Mouse (Mus musculus) forebrain, embryonic 10.5 days (tissue): ENCODE measurements around the gene 1700056E22Rik. TPM values are rescaled to one million over a fixed set of nuclear protein-coding genes. Genes with fewer than 3 reads are reported as not detected.

Experiments
- DNase-seq: peaks from one replicate; pipeline ENCODE4 v3.0.0-alpha.2; 2017; ENCODE audit warnings: low spot score; ENCODE audit errors: extremely low spot score
- H3K27ac ChIP-seq: fragments of 300-500 bp; sonication (generic); 2 replicates; pipeline ENCODE4 v1.5.1; 2016; ENCODE audit warnings: mild to moderate bottlenecking
- H3K27me3 ChIP-seq: fragments of 300-500 bp; sonication (generic); 2 replicates; pipeline ENCODE4 v1.6.1; 2016; ENCODE audit warnings: mild to moderate bottlenecking; ENCODE audit not compliant: poor library complexity, severe bottlenecking
- H3K36me3 ChIP-seq: fragments of 300-500 bp; sonication (generic); replicated peaks from 2 replicates; pipeline ENCODE4 v1.6.1; 2016; ENCODE audit warnings: mild to moderate bottlenecking, moderate library complexity
- H3K4me1 ChIP-seq: fragments of 300-500 bp; sonication (generic); 2 replicates; pipeline ENCODE4 v1.6.1; 2016
- H3K4me3 ChIP-seq: fragments of 300-500 bp; sonication (generic); 2 replicates; pipeline ENCODE4 v1.5.1; 2016; ENCODE audit warnings: mild to moderate bottlenecking, moderate library complexity
- H3K9me3 ChIP-seq: fragments of 300-500 bp; sonication (generic); 2 replicates; pipeline ENCODE4 v1.6.1; 2016; ENCODE audit warnings: mild to moderate bottlenecking, moderate library complexity
- WGBS: fragments of 180-500 bp; shearing (Covaris S2); methylation state at CpG from one replicate; pipeline ENCODE4 v1.1.7; 2016; 5-methylcytosine and 5-hydroxymethylcytosine counted together
- polyA plus RNA-seq: library from polyadenylated mRNA; unstranded; fragments of >200 nt; fragmentation: Nextera tagmentation; extraction: Ambion mirVana; gene quantifications from 2 replicates; pipeline ENCODE4 v1.2.1, GENCODE M21; 2016

The 1700056E22Rik gene
- polyA plus RNA-seq, 1 experiment from 2014 or later: 1.0 TPM

DNA sequence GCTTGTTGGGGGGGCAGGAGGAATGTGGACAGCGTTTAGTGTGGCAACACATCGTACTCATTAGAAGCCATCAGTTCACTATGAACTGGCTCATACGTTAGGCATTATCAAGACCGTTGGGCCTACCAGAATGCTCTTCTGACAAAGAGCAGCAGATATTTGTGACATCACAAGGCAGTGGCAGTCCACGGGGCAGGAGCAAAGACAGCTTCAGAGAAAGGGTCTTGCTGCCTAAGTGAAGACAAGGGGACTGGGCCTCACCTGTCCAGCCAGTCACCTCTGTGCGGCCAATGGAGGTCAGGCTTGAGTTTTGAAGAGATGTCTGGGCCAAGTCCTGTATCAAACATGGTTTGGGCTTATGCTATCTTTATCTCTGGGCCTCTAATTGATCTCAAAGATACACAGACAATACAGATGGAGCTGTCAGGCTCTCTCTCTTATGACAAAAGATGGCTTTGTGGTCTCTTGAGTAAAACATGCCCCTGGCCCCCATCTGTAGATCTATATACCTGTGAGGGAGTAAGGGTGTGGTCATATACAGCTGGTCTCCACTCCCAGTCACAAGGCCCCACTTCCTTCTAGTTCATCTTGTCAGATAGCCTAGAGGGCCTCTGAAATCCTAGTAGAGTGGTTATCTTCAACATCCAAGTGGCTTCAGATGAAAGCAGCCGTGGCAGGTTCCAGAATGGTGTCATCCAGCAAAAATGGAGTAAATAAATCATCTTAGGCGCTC is 3.9 kb downstream of the 1700056E22Rik start:
- 90% methylated on average over 8 of the region's 8 CpGs for WGBS
- Histone ChIP-seq H3K36me3 (no peaks in the 10 kb centered on the region), H3K27me3 (peaks cover 17% of the 10 kb centered on the region), H3K9me3 (no peaks in the 10 kb centered on the region), H3K4me1 (peaks cover 17% of the 10 kb centered on the region), H3K27ac (no peak overlapping the region), H3K4me3 (no peak overlapping the region)
- no peak for DNase-seq

DNA sequence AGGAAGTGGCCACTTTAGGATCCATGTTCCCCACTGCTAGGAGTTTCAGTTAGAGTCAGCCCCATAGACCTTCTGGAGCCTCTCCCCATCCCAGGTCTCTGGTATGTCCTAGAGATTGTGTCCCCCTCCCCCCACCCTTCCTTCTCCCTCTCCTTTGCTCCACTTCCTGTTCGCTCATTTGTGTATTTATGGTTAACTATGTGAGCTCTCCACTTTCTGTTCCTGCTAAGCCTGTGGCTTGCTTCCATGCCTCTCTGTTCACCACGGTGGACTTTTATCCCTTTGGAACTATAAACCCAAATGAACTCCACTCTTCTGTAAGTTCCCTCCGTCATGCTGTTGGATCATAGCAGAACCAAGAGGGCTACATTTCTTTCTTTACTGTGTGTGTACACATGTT is 7.1 kb downstream of the 1700056E22Rik start:
- no peak overlapping the region for H3K27ac ChIP-seq
- no peak for DNase-seq
- H3K9me3 ChIP-seq: no peaks in the 10 kb centered on the region
- H3K27me3 ChIP-seq: peaks cover 11% of the 10 kb centered on the region; the same call in 1 of the 2 replicates
- no peaks in the 10 kb centered on the region for H3K36me3 ChIP-seq
- H3K4me3 ChIP-seq: no peak overlapping the region
- WGBS: 90% methylated on average over 3 of the region's 3 CpGs
- no peaks in the 10 kb centered on the region for H3K4me1 ChIP-seq

DNA sequence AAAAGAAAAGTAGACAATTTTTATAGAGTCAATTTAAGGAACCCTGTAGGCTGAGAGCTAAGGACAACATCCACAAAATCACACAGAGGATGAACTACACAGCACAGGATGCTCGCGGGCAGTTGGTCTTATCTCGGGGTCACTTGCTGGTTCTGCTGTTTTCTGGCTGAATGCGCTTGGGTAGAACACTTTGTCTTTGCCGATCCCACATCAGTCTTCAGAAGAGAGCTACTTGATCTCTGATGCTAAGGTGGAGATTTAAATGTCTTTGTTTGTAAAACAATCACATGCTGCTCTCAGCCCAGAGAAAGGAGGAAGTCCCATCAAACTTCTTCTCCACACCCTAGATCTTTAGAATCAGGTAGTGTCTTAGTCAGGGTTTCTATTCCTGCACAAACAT is 9.0 kb downstream of the 1700056E22Rik start:
- DNase-seq: no peak
- H3K27ac ChIP-seq: no peak overlapping the region
- H3K4me1 ChIP-seq: no peaks in the 10 kb centered on the region
- no peaks in the 10 kb centered on the region for H3K36me3 ChIP-seq
- no peak overlapping the region for H3K4me3 ChIP-seq
- H3K27me3 ChIP-seq: no peaks in the 10 kb centered on the region
- no peaks in the 10 kb centered on the region for H3K9me3 ChIP-seq
- WGBS: 91% methylated on average over 5 of the region's 5 CpGs

DNA sequence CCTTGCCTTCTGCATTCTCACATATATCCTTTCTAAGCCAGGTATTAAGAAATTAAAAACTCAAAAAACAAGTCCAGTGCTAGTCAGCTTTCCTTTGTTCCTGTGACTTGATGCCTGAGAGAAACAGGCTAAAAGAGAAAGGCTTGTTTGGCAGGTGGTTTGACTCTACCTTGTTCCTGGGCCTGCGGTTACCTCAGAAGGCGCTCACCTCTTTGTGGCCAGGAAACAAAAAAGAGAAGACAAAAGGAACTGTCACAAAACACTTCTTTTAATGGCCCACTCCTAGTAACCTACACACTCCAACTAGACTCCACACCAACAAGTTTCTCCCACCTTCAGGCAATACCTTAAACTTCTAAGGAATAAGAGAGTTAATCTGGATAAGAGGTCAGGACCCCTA is 9.5 kb downstream of the 1700056E22Rik start:
- Histone ChIP-seq H3K4me3 (no peak overlapping the region), H3K27ac (no peak overlapping the region), H3K4me1 (peaks cover 2% of the 10 kb centered on the region), H3K9me3 (no peaks in the 10 kb centered on the region), H3K27me3 (no peaks in the 10 kb centered on the region), H3K36me3 (no peaks in the 10 kb centered on the region)
- DNase-seq: no peak
- WGBS: 91% methylated on average over 2 of the region's 2 CpGs

DNA sequence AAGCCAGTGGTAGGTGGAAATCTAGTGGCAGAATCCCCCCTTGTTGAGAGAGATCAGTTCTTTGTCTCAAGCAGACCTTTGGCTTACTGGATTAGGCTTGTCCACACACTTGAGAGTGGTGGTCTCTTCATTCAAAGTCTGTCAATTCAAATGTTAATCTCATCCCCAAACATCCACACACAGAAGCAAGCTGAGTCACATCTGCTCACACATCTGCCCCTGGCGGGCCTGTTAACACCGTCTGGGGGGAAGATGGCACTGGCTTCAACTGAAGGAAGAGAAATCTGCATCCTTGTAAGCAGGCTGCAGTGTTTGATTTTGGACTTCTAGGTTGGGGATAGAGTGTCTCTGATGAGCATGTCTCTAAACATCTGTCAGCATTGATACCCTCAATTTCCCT is 10.1 kb downstream of the 1700056E22Rik start:
- Histone ChIP-seq H3K27me3 (no peaks in the 10 kb centered on the region), H3K9me3 (no peaks in the 10 kb centered on the region), H3K27ac (no peak overlapping the region), H3K36me3 (no peaks in the 10 kb centered on the region), H3K4me3 (no peak overlapping the region), H3K4me1 (peaks cover 8% of the 10 kb centered on the region)
- WGBS: 68% methylated on average over 2 of the region's 2 CpGs
- DNase-seq: no peak

DNA sequence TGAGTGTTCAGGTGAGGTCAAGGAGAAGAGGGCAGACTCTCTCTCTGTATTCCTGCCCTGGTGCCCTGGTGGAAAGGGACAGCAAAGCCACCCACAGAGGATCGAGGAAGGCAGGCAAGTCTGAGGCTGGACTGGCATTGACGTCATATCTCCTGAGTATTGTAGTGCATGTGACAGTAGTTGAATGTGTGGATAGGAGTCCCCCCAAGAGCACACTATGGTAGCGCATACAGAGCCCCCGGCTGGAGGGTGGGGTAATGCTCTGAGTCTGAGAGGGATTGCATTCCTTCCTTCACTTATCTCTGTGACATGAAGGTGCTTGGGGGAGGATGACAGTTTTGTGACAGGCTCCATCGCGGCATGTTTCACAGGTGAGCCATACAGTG is 14.4 kb downstream of the 1700056E22Rik start:
- no peaks in the 10 kb centered on the region for H3K36me3 ChIP-seq
- DNase-seq: no peak
- no peak overlapping the region for H3K27ac ChIP-seq
- H3K4me1 ChIP-seq: peaks cover 9% of the 10 kb centered on the region
- no peaks in the 10 kb centered on the region for H3K9me3 ChIP-seq
- no peaks in the 10 kb centered on the region for H3K27me3 ChIP-seq
- WGBS: 38% methylated on average over 6 of the region's 6 CpGs
- no peak overlapping the region for H3K4me3 ChIP-seq

DNA sequence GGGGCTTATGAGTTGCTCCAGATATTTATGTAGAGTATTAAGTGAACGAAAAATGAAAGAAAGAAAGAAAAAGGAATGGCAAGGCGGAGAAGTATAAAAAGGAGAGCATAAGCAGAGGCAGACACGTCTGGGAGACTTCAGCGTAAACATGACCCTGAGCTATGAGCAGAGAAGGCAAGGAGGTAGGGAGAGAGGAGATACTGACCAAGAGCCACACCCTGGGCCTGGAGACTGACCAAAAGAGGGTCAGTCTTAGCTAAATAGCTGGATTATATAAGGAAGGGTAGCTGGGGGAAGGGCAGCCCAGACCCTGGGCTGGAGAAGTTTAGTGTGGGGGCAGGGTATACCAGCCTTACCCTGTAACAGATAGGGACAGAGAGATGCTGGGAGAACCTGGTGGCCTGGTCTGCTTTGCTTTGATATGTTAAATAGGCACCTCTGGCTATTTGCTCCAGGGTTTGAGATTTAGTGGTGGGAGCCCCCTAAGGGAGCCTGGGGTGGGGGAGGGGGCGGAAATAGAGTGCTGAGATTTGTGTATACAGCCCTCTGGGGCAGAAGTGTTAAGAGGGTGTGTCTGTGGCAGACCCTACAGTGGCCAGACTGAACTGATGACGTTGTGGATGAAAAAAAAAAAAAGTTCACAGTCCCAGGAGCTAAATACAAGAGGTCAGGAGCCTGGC is 14.9 kb downstream of the 1700056E22Rik start:
- no peak for DNase-seq
- Histone ChIP-seq H3K27ac (no peak overlapping the region), H3K4me3 (no peak overlapping the region), H3K4me1 (peaks cover 9% of the 10 kb centered on the region), H3K9me3 (no peaks in the 10 kb centered on the region), H3K27me3 (no peaks in the 10 kb centered on the region), H3K36me3 (no peaks in the 10 kb centered on the region)
- 51% methylated on average over 6 of the region's 6 CpGs for WGBS

DNA sequence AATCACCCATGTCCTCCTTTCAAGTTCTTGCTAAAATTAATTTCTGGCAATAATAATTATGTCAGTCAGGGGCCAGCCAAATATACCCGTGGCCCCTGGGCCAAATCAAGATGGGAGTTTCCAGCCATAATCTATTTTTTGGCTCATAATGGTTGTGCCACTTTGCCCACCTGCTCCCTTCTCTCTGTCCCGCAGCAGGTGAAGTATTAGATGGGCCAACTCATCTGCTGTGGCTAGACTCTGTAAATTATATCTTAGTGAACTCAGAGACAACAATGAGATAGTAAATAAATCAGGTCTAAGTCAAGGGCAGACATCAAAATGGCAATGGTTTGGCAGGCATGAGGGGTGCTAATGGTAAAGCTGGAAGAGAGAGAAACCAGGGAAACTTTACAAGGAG is 16.5 kb downstream of the 1700056E22Rik start:
- H3K4me3 ChIP-seq: no peak overlapping the region
- no peak for DNase-seq
- no peak overlapping the region for H3K27ac ChIP-seq
- H3K36me3 ChIP-seq: no peaks in the 10 kb centered on the region
- peaks cover 9% of the 10 kb centered on the region for H3K4me1 ChIP-seq
- 89% methylated on average over 2 of the region's 2 CpGs for WGBS
- no peaks in the 10 kb centered on the region for H3K9me3 ChIP-seq
- no peaks in the 10 kb centered on the region for H3K27me3 ChIP-seq

DNA sequence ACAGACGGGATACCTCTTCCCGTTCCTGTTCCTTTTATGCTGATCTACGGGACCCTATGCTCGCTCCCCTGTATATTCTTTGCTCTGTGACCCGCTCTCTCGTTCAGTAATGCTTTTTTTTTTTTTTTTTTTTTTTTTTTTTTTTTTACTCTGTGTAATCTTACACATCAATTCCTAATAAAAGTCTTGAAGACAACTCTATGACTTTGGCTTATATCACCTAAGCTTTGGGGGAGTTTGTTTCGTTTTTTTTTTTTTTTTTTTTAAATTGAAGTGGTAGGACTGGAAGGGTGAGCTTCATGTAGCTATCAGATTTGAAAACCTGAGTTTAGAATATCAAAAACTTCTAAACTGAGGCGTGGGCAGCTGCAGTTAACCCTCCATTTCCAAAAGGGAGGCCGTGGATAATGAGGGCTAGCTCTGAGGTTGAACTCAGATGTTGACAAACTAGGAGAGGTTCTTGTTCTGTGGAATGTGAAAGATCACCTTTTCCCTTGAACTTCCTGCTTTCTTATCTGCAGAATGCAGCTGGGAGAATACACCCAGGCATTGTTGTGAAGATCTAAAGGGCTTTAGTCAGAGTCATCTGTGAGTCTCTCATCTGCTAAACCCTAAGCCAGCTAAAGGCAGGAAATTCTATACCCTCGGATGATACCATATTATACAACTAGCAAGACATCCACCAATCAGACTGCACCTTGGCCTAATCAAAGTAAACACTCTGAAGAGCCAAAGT is 17.9 kb downstream of the 1700056E22Rik start:
- Histone ChIP-seq H3K36me3 (no peaks in the 10 kb centered on the region), H3K4me3 (no peak overlapping the region), H3K27me3 (no peaks in the 10 kb centered on the region), H3K27ac (peak overlapping the region; percentile 58; the same call in 1 of the 2 replicates), H3K9me3 (no peaks in the 10 kb centered on the region), H3K4me1 (peaks cover 9% of the 10 kb centered on the region)
- WGBS: 80% methylated on average over 10 of the region's 10 CpGs
- no peak for DNase-seq

DNA sequence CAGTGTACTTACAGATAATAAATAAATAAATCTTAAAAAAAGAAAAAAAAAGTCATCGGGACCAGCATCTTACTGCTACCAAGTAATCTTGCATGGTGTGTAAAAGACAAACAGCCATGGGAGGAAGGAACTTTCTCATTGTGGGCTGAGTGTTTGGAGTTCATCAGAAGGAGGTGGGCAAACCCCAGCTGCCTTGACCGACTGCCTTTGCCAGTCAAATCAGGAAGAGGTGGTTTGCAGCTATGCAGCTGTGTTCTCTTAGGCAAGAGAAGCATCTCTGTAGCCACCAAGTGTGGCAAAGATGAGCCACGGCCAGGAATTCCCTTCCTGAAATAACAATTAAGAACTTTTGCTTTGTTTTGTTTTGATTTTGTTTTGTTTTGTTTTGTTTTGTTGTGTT is 20.0 kb downstream of the 1700056E22Rik start:
- Histone ChIP-seq H3K27ac (no peak overlapping the region), H3K27me3 (no peaks in the 10 kb centered on the region), H3K36me3 (no peaks in the 10 kb centered on the region), H3K4me3 (no peak overlapping the region), H3K9me3 (no peaks in the 10 kb centered on the region), H3K4me1 (peaks cover 2% of the 10 kb centered on the region)
- DNase-seq: no peak
- WGBS: 86% methylated on average over 3 of the region's 3 CpGs

DNA sequence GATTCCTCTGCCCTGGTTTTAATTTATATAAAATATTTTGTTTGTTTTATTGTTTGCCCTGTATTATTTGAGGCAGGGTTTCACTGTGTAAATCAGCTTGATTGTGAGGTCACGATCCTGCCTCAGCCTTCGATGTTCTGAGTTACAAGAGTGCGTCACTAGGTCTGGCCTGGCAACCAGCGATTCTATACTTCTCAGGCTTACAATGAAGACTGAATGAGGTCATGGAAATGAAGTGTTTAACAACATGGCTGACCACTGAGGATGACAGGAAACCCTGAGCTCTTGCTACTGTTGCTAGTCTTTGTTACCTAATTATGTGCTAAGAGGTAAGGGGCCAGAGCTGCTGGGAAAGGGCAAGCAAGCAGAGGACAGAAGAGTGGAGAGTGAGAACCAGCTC is 21.0 kb downstream of the 1700056E22Rik start, which contains the start of gene Dusp10:
TSS of gene Dusp10 (plus strand) at position 197 of the 400 bp plus-strand sequence.
- no peak for DNase-seq
- Histone ChIP-seq H3K27ac (no peak within 1 kb of the TSS), H3K27me3 (no peaks in the 10 kb centered on the region), H3K4me1 (no peaks in the 10 kb centered on the region), H3K4me3 (no peak within 1 kb of the TSS), H3K9me3 (no peaks in the 10 kb centered on the region), H3K36me3 (no peaks in the 10 kb centered on the region)
- WGBS: 96% methylated on average over 4 of the region's 4 CpGs

DNA sequence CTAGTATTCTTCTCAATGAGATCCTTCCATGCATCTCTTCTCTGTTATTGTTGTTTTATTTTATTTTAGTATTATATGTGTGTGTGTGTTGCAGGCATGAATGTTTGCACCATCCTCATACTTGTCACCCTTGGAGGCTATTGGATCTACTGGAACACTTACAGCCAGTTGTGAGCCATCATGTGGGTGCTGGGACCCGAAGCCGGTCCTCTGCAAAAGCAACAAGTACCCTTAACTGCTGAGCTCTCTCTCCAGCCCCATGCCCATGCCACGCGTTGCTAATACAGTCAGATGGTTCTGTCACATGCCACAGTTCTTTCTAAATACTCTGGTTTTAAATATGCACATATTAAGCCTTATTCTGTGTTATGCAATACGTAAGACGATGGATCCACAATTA is 22.8 kb downstream of the 1700056E22Rik start:
- Histone ChIP-seq H3K27ac (no peak overlapping the region), H3K4me1 (no peaks in the 10 kb centered on the region), H3K9me3 (no peaks in the 10 kb centered on the region), H3K36me3 (no peaks in the 10 kb centered on the region), H3K27me3 (no peaks in the 10 kb centered on the region), H3K4me3 (no peak overlapping the region)
- DNase-seq: no peak
- 93% methylated on average over 6 of the region's 6 CpGs for WGBS

DNA sequence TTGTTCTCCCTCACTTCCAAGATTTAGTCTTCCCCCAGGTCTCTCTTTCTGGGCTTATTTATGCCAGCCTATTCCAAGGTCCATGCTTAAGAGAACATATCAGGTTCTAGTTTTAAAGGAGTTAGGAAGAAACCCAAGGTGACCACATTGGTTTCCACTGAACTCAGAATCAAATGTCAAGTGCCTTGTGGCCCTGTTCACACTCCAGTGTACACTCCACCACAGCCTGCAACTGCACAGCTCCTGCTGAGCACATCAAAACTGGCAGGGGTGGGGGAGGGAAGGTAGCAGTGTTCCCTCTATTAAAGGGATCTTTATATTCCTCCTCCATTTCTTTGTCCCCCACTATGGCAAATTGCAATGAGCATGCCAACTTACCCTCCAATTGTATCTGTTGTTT is 28.0 kb downstream of the 1700056E22Rik start:
- Histone ChIP-seq H3K27me3 (no peaks in the 10 kb centered on the region), H3K9me3 (no peaks in the 10 kb centered on the region), H3K4me1 (no peaks in the 10 kb centered on the region), H3K4me3 (no peak overlapping the region), H3K36me3 (no peaks in the 10 kb centered on the region), H3K27ac (no peak overlapping the region)
- DNase-seq: no peak
